Mouse (Mus musculus): ENCODE data around the gene Atp7b. TPM values are rescaled to one million over a fixed set of nuclear protein-coding genes. Genes with fewer than 3 reads are reported as not detected.

The Atp7b gene
- polyA plus RNA-seq, 1 experiment from 2014 or later = 2.0 TPM

DNA sequence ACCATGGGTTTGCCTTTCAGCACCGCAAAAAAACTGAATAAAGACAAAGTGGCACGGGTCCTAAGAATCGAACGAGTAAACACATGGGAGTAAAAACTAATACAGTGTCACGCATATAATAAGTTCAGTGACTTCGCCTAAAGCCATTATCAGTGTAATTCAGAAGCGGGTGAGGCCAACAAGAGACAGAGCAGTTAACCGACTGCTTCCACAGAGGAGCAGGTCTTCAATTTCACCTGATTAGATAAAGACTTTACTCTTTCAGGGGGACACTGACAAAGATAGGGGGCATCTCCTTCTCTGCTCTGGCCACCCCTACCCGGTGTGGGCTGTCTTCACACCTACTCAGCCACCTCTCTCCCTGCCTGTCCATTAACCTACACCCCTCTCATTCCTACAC lies 1.7 kb downstream of the Atp7b start:
- H3K4me2 ChIP-seq = no peak overlapping the region
- ATAC-seq (ENCODE audit: low FRiP score) (no peak), DNase-seq (ENCODE audit: low spot score, missing footprints) (no peak)
- no peak overlapping the region for H3K27ac ChIP-seq (ENCODE audit: low read depth, low read length)
- no peaks in the 10 kb centered on the region; the same call in 1 of the 2 replicates for H3K27me3 ChIP-seq (ENCODE audit: control insufficient read depth, insufficient read depth, low read length)
- H3K4me3 ChIP-seq (ENCODE audit: low read depth, low read length) = no peak overlapping the region
- 87% methylated on average over 9 of the region's 9 CpGs for WGBS
- no peaks in the 10 kb centered on the region for H3K36me3 ChIP-seq (ENCODE audit: control insufficient read depth, insufficient read depth, low read length)
- no peaks in the 10 kb centered on the region for H3K9me3 ChIP-seq (ENCODE audit: control insufficient read depth, low read length)
- peaks cover 2% of the 10 kb centered on the region; the same call in 1 of the 2 replicates for H3K4me1 ChIP-seq (ENCODE audit: control insufficient read depth, insufficient read depth, low read length)
- H3K9ac ChIP-seq (ENCODE audit: low read length) = no peak overlapping the region

DNA sequence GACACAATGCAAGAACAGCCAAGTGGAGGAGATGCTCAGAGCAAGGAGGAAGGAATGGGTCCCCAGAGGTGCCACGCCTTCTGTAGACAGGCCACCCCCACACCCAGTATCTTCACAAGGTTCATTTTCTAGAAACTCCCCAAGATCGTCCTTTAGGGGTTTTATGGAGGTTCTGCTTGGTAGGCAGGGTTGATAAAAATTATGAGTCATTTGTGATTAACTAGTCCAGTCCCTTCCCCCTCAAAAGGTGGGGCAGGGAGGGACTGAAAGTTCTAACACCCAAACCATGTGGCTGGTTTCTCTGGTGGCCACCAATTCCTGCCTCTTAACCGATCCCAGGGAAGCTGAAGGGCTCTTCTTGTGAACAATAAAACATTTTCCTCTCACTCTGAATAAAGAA lies 3.3 kb downstream of the Atp7b start:
- Histone ChIP-seq H3K9me3 (ENCODE audit: control insufficient read depth, low read length) (no peaks in the 10 kb centered on the region), H3K27ac (ENCODE audit: low read depth, low read length) (no peak overlapping the region), H3K4me2 (no peak overlapping the region), H3K9ac (ENCODE audit: low read length) (no peak overlapping the region), H3K4me3 (ENCODE audit: low read depth, low read length) (no peak overlapping the region), H3K27me3 (ENCODE audit: control insufficient read depth, insufficient read depth, low read length) (no peaks in the 10 kb centered on the region; the same call in 1 of the 2 replicates), H3K4me1 (ENCODE audit: control insufficient read depth, insufficient read depth, low read length) (peaks cover 2% of the 10 kb centered on the region; the same call in 1 of the 2 replicates), H3K36me3 (ENCODE audit: control insufficient read depth, insufficient read depth, low read length) (no peaks in the 10 kb centered on the region)
- ATAC-seq (ENCODE audit: low FRiP score) (no peak), DNase-seq (ENCODE audit: low spot score, missing footprints) (no peak)
- 89% methylated on average over 3 of the region's 3 CpGs for WGBS

DNA sequence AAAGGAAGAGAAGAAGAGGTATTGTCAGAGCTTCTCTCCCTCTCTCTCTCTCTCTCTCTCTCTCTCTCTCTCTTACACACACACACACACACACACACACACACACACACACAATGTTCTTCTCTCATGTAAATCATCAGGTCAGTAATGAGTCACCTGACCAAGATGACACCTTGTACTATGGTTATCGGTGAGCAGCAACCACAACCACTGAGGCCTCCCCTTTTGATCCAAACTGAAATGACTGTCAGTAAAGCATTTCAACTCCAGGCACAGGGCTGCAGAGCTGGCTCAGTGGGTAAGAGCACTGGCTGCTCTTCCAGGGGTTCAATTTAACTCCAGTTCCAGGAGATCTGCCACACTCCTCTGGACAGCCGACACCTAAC lies 4.6 kb downstream of the Atp7b start:
- Histone ChIP-seq H3K4me2 (no peak overlapping the region), H3K9ac (ENCODE audit: low read length) (no peak overlapping the region), H3K27ac (ENCODE audit: low read depth, low read length) (no peak overlapping the region), H3K4me1 (ENCODE audit: control insufficient read depth, insufficient read depth, low read length) (no peaks in the 10 kb centered on the region), H3K9me3 (ENCODE audit: control insufficient read depth, low read length) (no peaks in the 10 kb centered on the region), H3K4me3 (ENCODE audit: low read depth, low read length) (no peak overlapping the region), H3K36me3 (ENCODE audit: control insufficient read depth, insufficient read depth, low read length) (no peaks in the 10 kb centered on the region), H3K27me3 (ENCODE audit: control insufficient read depth, insufficient read depth, low read length) (no peaks in the 10 kb centered on the region; the same call in 1 of the 2 replicates)
- DNase-seq (ENCODE audit: low spot score, missing footprints) = no peak
- ATAC-seq (ENCODE audit: low FRiP score) = no peak
- WGBS = 90% methylated on average over 2 of the region's 2 CpGs

DNA sequence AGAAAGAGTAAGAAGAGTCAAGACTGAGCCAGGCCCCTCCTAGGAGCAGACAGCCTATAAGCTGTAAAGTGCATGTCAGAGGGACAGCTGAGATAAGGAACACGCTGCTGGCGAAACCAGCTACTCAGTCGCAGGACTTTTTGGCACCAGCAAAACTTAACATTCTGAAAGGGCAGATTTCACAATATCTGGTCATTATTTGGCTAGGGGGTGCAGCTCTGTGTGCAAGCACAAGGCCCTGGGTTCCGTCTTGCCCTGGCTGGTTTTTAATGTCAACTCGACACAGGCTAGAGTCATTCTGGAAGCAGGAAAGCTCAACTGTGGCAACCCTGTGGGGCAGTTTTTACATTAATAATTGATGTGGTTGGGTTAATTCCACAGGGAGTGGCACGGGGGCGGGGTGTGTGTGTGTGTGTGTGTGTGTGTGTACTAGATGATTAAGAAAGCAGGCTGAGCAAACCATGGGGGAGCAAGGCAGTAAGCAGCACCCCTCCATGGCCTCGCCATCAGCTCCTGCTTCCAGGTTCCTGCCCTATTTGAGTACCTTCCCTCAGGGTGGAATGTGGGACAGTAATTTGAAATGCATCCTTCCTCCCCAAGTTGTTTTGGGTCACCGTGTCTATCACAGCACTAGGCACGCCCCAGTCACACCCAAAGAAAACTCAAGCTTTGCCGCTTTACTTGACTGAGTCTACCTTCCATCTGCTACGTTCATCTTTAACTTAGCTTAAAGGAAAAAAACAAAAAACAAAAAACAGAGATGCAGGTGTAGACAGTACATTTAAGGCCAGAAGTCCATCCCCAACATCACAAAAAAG lies 5.2 kb downstream of the Atp7b start:
- H3K4me3 ChIP-seq (ENCODE audit: low read depth, low read length) = no peak overlapping the region
- no peak overlapping the region for H3K4me2 ChIP-seq
- H3K9me3 ChIP-seq (ENCODE audit: control insufficient read depth, low read length) = no peaks in the 10 kb centered on the region
- 87% methylated on average over 12 of the region's 12 CpGs for WGBS
- no peaks in the 10 kb centered on the region; the same call in 1 of the 2 replicates for H3K27me3 ChIP-seq (ENCODE audit: control insufficient read depth, insufficient read depth, low read length)
- H3K27ac ChIP-seq (ENCODE audit: low read depth, low read length) = no peak overlapping the region
- DNase-seq (ENCODE audit: low spot score, missing footprints) (no peak), ATAC-seq (ENCODE audit: low FRiP score) (no peak)
- no peaks in the 10 kb centered on the region for H3K4me1 ChIP-seq (ENCODE audit: control insufficient read depth, insufficient read depth, low read length)
- no peaks in the 10 kb centered on the region for H3K36me3 ChIP-seq (ENCODE audit: control insufficient read depth, insufficient read depth, low read length)
- no peak overlapping the region for H3K9ac ChIP-seq (ENCODE audit: low read length)

DNA sequence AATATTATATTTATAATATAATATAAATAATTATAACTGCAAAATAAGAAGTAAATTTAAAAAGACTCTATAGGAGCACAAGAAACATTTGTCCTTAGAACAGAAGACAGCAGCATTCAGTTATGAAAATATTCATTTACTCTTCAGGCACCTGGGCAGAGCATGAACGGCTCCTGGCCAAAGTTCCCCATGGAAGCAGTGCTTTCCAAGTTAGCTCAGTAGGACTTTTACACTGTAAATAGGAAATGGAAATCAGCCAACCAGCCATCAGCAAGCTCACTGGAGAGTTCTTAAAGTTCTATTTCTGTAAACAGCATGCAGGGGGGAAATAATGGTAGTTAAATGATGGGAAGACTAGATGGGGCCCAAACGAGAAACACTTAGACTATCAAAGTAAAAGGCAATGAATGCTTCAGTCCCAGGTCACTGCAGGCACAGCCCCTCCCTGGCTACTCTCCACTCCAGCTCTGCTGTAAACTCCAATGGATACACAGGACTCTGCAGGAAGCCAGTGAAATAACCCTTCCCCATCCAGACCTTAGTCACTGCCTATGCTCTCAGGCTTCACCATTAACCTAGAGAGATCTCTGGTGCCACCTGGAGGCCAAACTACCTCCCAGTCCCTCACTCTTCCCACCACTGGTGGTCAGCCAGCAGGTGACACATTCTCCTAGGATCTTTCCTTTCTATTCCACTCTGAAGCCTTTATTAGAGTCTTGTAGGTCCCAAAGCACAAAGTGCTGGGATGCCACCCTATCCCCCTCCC lies 12.2 kb downstream of the Atp7b start:
- Histone ChIP-seq H3K27me3 (ENCODE audit: control insufficient read depth, insufficient read depth, low read length) (no peaks in the 10 kb centered on the region), H3K9me3 (ENCODE audit: control insufficient read depth, low read length) (no peaks in the 10 kb centered on the region), H3K4me1 (ENCODE audit: control insufficient read depth, insufficient read depth, low read length) (no peaks in the 10 kb centered on the region), H3K27ac (ENCODE audit: low read depth, low read length) (no peak overlapping the region), H3K9ac (ENCODE audit: low read length) (no peak overlapping the region), H3K4me2 (no peak overlapping the region), H3K4me3 (ENCODE audit: low read depth, low read length) (no peak overlapping the region), H3K36me3 (ENCODE audit: control insufficient read depth, insufficient read depth, low read length) (no peaks in the 10 kb centered on the region)
- DNase-seq (ENCODE audit: low spot score, missing footprints) (peak; percentile 85), ATAC-seq (ENCODE audit: low FRiP score) (peak; percentile 61; the same call in 1 of the 2 replicates)
- 80% methylated on average over 2 of the region's 2 CpGs for WGBS

DNA sequence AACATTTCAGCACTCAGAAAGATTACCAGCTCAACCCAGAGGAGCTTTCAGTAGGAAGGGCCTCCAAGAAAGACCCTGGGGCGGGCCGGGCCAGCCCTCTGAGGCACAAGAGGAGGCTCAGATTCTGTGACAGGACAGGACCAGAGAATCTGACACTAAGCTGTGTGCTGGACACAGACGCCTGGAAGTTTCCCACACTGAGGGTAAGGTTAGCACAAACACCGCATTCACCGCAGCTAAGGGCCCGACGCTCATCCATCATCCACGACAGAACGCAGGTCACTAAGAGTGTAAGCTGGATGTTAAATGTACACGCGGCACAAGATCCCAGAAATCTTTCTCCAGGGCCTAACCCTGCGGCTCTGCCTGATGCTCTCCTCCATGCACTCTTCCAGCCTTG lies 16.4 kb downstream of the Atp7b start:
- no peak overlapping the region for H3K27ac ChIP-seq (ENCODE audit: low read depth, low read length)
- no peak overlapping the region for H3K4me3 ChIP-seq (ENCODE audit: low read depth, low read length)
- ATAC-seq (ENCODE audit: low FRiP score) (no peak), DNase-seq (ENCODE audit: low spot score, missing footprints) (no peak)
- H3K36me3 ChIP-seq (ENCODE audit: control insufficient read depth, insufficient read depth, low read length) = no peaks in the 10 kb centered on the region
- peaks cover 4% of the 10 kb centered on the region for H3K4me1 ChIP-seq (ENCODE audit: control insufficient read depth, insufficient read depth, low read length)
- H3K9me3 ChIP-seq (ENCODE audit: control insufficient read depth, low read length) = no peaks in the 10 kb centered on the region
- H3K27me3 ChIP-seq (ENCODE audit: control insufficient read depth, insufficient read depth, low read length) = no peaks in the 10 kb centered on the region
- 66% methylated on average over 12 of the region's 12 CpGs for WGBS
- H3K4me2 ChIP-seq = no peak overlapping the region
- no peak overlapping the region for H3K9ac ChIP-seq (ENCODE audit: low read length)

DNA sequence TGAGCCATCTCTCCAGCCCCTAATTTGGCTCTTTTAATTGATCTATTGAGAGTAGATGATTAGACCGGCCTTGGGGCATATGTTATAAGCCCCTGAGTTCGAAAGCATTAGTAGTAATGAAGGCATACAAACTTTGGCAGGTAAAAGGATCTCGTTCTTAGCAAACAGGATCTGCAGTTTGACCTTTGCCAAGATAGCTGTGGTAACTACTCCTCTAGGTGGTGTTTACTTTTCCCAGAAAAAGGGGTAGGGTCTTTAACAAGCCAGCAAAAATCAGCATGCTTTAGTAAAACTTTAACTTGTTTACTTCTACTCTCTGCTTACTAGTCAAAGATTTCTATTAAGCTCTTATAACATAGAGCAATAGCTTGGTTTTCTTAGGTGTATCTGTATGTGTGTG lies 17.6 kb downstream of the Atp7b start:
- Histone ChIP-seq H3K36me3 (ENCODE audit: control insufficient read depth, insufficient read depth, low read length) (no peaks in the 10 kb centered on the region), H3K27ac (ENCODE audit: low read depth, low read length) (no peak overlapping the region), H3K4me1 (ENCODE audit: control insufficient read depth, insufficient read depth, low read length) (peaks cover 4% of the 10 kb centered on the region), H3K27me3 (ENCODE audit: control insufficient read depth, insufficient read depth, low read length) (no peaks in the 10 kb centered on the region), H3K9ac (ENCODE audit: low read length) (no peak overlapping the region), H3K4me3 (ENCODE audit: low read depth, low read length) (no peak overlapping the region), H3K9me3 (ENCODE audit: control insufficient read depth, low read length) (no peaks in the 10 kb centered on the region), H3K4me2 (no peak overlapping the region)
- WGBS = 83% methylated on average over 3 of the region's 3 CpGs
- DNase-seq (ENCODE audit: low spot score, missing footprints) (no peak), ATAC-seq (ENCODE audit: low FRiP score) (no peak)

DNA sequence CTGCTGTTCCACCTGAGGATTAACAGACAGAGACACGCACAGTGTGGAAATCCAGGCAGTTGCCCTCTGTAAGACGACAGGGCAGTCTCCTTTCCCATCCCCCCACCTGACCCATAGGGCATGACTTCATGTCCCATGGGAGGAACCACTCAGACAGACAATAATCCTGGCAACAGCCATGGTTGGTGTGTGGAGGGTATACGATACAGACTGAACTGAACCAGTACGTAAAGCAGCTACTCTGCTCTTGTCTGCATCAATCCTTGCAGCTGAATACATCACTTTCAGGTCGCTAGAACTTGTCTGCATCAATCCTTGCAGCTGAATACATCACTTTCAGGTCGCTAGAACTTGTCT lies 20.0 kb downstream of the Atp7b start:
- ATAC-seq (ENCODE audit: low FRiP score) (peak; percentile 68), DNase-seq (ENCODE audit: low spot score, missing footprints) (no peak)
- Histone ChIP-seq H3K9ac (ENCODE audit: low read length) (peak overlapping the region; percentile 16; the same call in 1 of the 2 replicates), H3K4me3 (ENCODE audit: low read depth, low read length) (no peak overlapping the region), H3K4me2 (no peak overlapping the region), H3K27ac (ENCODE audit: low read depth, low read length) (no peak overlapping the region), H3K4me1 (ENCODE audit: control insufficient read depth, insufficient read depth, low read length) (peaks cover 4% of the 10 kb centered on the region), H3K9me3 (ENCODE audit: control insufficient read depth, low read length) (no peaks in the 10 kb centered on the region), H3K36me3 (ENCODE audit: control insufficient read depth, insufficient read depth, low read length) (no peaks in the 10 kb centered on the region), H3K27me3 (ENCODE audit: control insufficient read depth, insufficient read depth, low read length) (no peaks in the 10 kb centered on the region)
- WGBS = 32% methylated on average over 6 of the region's 6 CpGs

DNA sequence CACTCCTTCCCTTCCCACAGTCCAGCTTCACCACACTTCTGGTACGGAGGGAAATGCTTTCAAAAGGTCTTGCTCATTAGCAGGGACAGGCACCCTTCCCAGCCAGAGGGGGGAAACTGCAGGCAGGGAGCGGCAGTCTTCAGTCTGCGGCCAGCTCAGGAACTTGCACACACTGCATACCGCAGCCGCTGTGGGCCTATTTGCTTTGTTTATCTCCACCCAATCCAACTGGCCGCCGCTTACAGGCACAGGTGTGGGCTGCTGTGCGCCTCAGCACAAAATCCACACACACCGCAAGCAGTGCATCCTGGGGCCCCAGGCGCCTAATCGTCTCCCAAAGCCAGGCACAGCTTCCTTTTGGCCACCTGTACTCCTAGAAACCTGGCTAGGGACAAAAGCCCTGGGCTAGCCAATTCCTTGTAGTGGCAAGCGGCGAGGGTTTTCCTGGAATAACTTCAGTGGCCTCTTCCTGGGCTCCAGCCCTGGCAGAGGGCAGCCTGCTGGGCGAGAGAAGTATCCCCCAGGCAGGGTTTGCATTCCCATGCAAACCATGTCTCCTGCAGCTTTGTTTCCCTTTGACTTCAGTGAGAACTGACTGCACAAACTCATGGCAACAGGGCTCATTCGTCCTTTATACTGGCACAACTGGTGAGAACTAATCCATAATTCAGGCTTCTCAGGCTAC lies 20.5 kb downstream of the Atp7b start:
- Histone ChIP-seq H3K27me3 (ENCODE audit: control insufficient read depth, insufficient read depth, low read length) (no peaks in the 10 kb centered on the region), H3K9me3 (ENCODE audit: control insufficient read depth, low read length) (no peaks in the 10 kb centered on the region), H3K4me1 (ENCODE audit: control insufficient read depth, insufficient read depth, low read length) (peaks cover 4% of the 10 kb centered on the region), H3K27ac (ENCODE audit: low read depth, low read length) (no peak overlapping the region), H3K9ac (ENCODE audit: low read length) (peak overlapping the region; percentile 16; the same call in 1 of the 2 replicates), H3K36me3 (ENCODE audit: control insufficient read depth, insufficient read depth, low read length) (no peaks in the 10 kb centered on the region), H3K4me3 (ENCODE audit: low read depth, low read length) (no peak overlapping the region), H3K4me2 (no peak overlapping the region)
- 11% methylated on average over 15 of the region's 15 CpGs for WGBS
- ATAC-seq (ENCODE audit: low FRiP score) = no peak
- DNase-seq (ENCODE audit: low spot score, missing footprints) = no peak
